Mouse (Mus musculus) hindbrain, embryonic 13.5 days (tissue): Measurements from ENCODE around the gene Gm9008. TPM values are rescaled to one million over a fixed set of nuclear protein-coding genes. Genes with fewer than 3 reads are reported as not detected.
"Not testable (repeated sequence)": the region's sequence is repeated elsewhere in the genome, so short reads cannot be mapped to it uniquely, and the experiment has no call there.

ENCODE experiments used
- ATAC-seq: fragments of 200-750 bp; cut with Nextera tagmentation; 2 replicates; pipeline ENCODE4 v1.8.0; 2017; ENCODE audit warnings: moderate TSS enrichment; ENCODE audit not compliant: low FRiP score
- H3K27ac ChIP-seq: fragments of 300-500 bp; sonication (generic); 2 replicates; pipeline ENCODE4 v1.5.1; 2015; ENCODE audit warnings: inconsistent platforms, mild to moderate bottlenecking, moderate library complexity
- H3K27me3 ChIP-seq: fragments of 300-500 bp; sonication (generic); 2 replicates; pipeline ENCODE4 v1.6.1; 2015; ENCODE audit warnings: mild to moderate bottlenecking, inconsistent platforms
- H3K36me3 ChIP-seq: fragments of 300-500 bp; sonication (generic); 2 replicates; pipeline ENCODE4 v1.6.1; 2015; ENCODE audit warnings: mild to moderate bottlenecking, inconsistent platforms
- H3K4me1 ChIP-seq: fragments of 300-500 bp; sonication (generic); replicated peaks from 2 replicates; pipeline ENCODE4 v1.6.1; 2015; ENCODE audit warnings: inconsistent platforms
- H3K4me2 ChIP-seq: fragments of 300-500 bp; sonication (generic); 2 replicates; pipeline ENCODE4 v1.6.1; 2015; ENCODE audit warnings: inconsistent platforms, mild to moderate bottlenecking, moderate library complexity
- H3K4me3 ChIP-seq: fragments of 300-500 bp; sonication (generic); 2 replicates; pipeline ENCODE4 v1.5.1; 2015; ENCODE audit warnings: mild to moderate bottlenecking, inconsistent platforms
- H3K9ac ChIP-seq: fragments of 300-500 bp; sonication (generic); 2 replicates; pipeline ENCODE4 v1.6.1; 2015; ENCODE audit warnings: mild to moderate bottlenecking, inconsistent platforms
- H3K9me3 ChIP-seq: fragments of 300-500 bp; sonication (generic); 2 replicates; pipeline ENCODE4 v1.6.1; 2016; ENCODE audit warnings: inconsistent platforms
- WGBS: fragments of 180-500 bp; shearing (Covaris S2); methylation state at CpG from one replicate; pipeline ENCODE4 v1.1.7; 2015; 5-methylcytosine and 5-hydroxymethylcytosine counted together
- polyA plus RNA-seq: library from polyadenylated mRNA; unstranded; fragments of >200 nt; fragmentation: Nextera tagmentation; extraction: Ambion mirVana; gene quantifications from 2 replicates; pipeline ENCODE4 v1.2.1, GENCODE M21; 2015

The Gm9008 gene
- 0.10 and 0.17 TPM in 2 replicates for polyA plus RNA-seq

DNA sequence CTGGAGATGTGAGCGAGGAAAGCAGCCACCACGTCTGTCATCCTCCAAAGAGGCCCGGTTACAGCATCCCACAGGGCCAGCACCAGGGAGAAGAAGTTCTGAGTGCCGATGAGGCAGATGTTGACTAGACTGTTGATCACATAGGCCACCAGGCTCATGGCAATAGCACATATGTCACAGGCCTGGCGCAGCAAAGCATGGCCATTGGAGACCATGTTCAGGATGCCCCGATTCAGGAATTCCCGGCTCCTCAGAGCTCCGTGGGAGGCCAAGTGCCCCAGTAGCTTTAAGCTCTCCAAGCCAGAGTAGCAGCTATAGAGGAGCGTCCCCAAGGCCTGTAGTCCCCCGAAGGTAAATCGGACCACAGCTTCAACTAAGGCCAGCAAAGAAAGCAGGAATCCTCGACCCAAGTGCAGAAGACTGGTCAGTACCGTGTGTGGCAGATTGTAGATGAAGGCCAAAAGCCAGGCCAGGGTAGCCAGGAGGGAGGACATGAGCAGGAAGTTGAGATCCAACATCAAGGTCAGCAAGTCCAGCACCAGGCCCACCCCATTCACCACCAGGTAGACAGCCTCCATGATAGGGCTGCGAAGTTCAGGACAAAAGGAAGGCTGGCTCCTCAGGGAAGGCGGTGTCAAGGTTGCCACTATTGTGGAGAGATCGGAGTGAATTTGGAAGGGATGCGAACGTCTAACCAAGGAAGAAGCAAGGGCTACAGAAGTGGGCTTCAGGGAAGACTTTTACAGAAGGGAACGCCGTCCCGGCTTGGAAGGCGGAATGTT lies at the start of gene Gm9008:
Gm9008 (minus strand) TSS at position 731 of the 782 bp plus-strand sequence.
- 92% methylated on average over 18 of the region's 22 CpGs for WGBS
- H3K27me3 ChIP-seq, H3K4me3 ChIP-seq, H3K4me2 ChIP-seq, H3K9me3 ChIP-seq, H3K27ac ChIP-seq, H3K4me1 ChIP-seq, H3K36me3 ChIP-seq, ATAC-seq, H3K9ac ChIP-seq: not testable (repeated sequence)

- 89% methylated on average over 4 of the region's 4 CpGs for WGBS
- H3K4me3 ChIP-seq, result no peak overlapping the region
- ATAC-seq, result no peak
Observed at GRCm38 (mm10) chr6:76521975-76522641, 24.5 kb upstream of the Gm9008 start.

DNA sequence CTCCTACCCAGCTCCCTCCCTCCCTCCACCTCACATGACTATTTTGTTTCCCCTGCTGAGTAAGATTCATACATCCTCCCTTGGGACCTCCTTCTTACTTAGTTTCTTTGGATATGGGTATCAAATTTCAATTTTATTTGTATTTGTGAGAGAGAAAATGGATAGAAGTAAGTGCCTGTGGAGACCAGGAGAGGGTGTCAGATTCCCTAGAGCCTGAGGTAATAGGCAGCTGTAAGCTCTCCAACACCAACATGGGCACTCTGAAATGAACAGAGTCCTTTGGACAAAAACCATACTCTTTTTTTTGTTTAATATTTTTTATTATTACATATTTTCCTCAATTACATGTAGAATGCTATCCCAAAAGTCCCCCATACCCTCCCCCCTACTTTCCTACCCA lies 12.6 kb upstream of the Gm9008 start:
- no peak for ATAC-seq
- Histone ChIP-seq H3K27me3 (no peaks in the 10 kb centered on the region), H3K27ac (no peak overlapping the region), H3K36me3 (no peaks in the 10 kb centered on the region), H3K4me3 (no peak overlapping the region), H3K4me1 (no peaks in the 10 kb centered on the region), H3K9me3 (no peaks in the 10 kb centered on the region), H3K4me2 (no peak overlapping the region), H3K9ac (no peak overlapping the region)

More at GRCm38 (mm10) chr6:76521975-76522641, 24.5 kb upstream of the Gm9008 start:
- H3K4me2 ChIP-seq, result no peak overlapping the region
- H3K9me3 ChIP-seq, result no peaks in the 10 kb centered on the region
- no peaks in the 10 kb centered on the region for H3K4me1 ChIP-seq
- H3K27ac ChIP-seq, result no peak overlapping the region
- H3K9ac ChIP-seq, result no peak overlapping the region
- no peaks in the 10 kb centered on the region for H3K27me3 ChIP-seq
- no peaks in the 10 kb centered on the region for H3K36me3 ChIP-seq

DNA sequence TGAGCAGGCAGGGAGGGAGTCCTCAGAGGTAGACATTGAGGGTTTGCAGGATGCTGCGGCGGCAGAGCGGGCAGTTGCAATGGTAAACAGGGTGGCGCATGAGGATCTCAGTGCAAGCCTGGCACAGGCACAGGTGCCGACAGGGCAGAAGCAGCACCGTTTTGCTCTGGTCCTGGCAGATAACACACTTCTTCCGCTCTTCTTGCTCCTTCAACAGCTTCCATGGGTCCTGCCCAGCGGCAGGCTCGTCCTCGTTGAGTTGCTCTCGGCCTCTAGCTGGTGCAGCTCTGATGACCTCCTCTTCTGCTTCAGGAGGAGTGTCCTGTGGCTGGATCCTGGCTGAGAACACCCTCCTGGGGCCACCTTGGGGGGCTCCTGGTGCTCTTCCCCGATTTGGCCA lies 1.2 kb downstream of the Gm9008 start:
- H3K4me2 ChIP-seq, H3K9ac ChIP-seq, H3K4me3 ChIP-seq, H3K27me3 ChIP-seq, ATAC-seq, H3K36me3 ChIP-seq, H3K9me3 ChIP-seq, H3K27ac ChIP-seq, H3K4me1 ChIP-seq: not testable (repeated sequence)
- 94% methylated on average over 6 of the region's 12 CpGs for WGBS

GRCm38 (mm10) chr6:76468194-76468593 lies 29.4 kb downstream of the Gm9008 start:
- Histone ChIP-seq H3K9me3 (no peaks in the 10 kb centered on the region), H3K36me3 (no peaks in the 10 kb centered on the region), H3K4me3 (no peak overlapping the region), H3K27ac (no peak overlapping the region), H3K4me1 (no peaks in the 10 kb centered on the region), H3K9ac (no peak overlapping the region), H3K4me2 (no peak overlapping the region), H3K27me3 (no peaks in the 10 kb centered on the region)
- no peak for ATAC-seq
- 47% methylated on average over 2 of the region's 2 CpGs for WGBS
